9 mouse cellular contexts compared by ENCODE assay signal in the genomic region with DNA sequence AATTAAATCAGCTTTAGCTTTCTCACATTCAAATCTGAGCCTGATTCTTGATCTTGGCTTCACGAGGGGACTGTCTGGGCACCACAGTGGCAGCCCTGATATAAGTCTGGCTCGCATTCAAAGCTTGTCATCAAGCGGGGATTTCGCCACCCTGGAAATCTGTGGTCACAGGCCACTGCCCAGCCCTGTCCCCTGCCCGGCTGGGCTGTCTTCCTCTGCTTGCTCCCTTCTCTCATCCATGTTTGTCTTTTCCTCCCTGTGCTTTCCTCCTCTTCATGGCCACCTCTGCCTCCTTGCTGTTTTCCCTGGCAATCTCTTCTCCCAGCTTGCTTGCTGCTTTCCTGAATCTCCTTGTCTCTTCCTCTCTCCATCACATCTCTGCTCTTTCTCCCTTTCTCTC. TPM values are rescaled to one million over a fixed set of nuclear protein-coding genes. Genes with fewer than 3 reads are reported as not detected.
A peak's percentile ranks its signal among the peaks of the same experiment; 100 is the strongest.
DNase-seq lines count a peak whose midpoint lies in the region; ATAC-seq lines count a peak whose summit lies in the region.
"Had no signal": no experiment of that assay in that cellular context is flagged by ENCODE, and none has a peak within 500 bp of the region (broad histone marks: within the 10 kb centered on the region; RNA-seq: fewer than 3 reads in every experiment).

No protein-coding gene starts in this region.

- peaks cover 9% of the 10 kb centered on the region for H3K4me1 ChIP-seq in limb, embryonic 12.5 days (replicated peaks)
- H3K4me1 ChIP-seq in limb, embryonic 10.5 days = peaks cover 16% of the 10 kb centered on the region
- peaks cover 14% of the 10 kb centered on the region for H3K4me1 ChIP-seq in forebrain, embryonic 15.5 days
- peaks cover 12% of the 10 kb centered on the region for H3K4me1 ChIP-seq in midbrain, embryonic 14.5 days (ENCODE audit: control insufficient read depth, insufficient read depth, low read length)

- H3K4me2 ChIP-seq in limb, embryonic 12.5 days = peak overlapping the region; percentile 56
- H3K4me2 ChIP-seq in forebrain, embryonic 15.5 days (replicated peaks) = peak overlapping the region; percentile 61
- peak overlapping the region; percentile 49 for H3K4me2 ChIP-seq in midbrain, embryonic 14.5 days (ENCODE audit: low read length)

- ATAC-seq in limb, embryonic 12.5 days (ENCODE audit: insufficient number of reproducible peaks, insufficient read depth, low FRiP score, low TSS enrichment, low read depth) = no peak
- no peak; the same call in 1 of the 2 replicates for ATAC-seq in forebrain, embryonic 15.5 days (replicated peaks)
- no peak for ATAC-seq in midbrain, embryonic 14.5 days (ENCODE audit: low FRiP score, low TSS enrichment)

- WGBS in limb, embryonic 12.5 days = 64% methylated on average over 5 of the region's 5 CpGs
- WGBS in limb, embryonic 10.5 days = 68% methylated on average over 5 of the region's 5 CpGs
- 54% methylated on average over 5 of the region's 5 CpGs for WGBS in forebrain, embryonic 15.5 days
- 34% methylated on average over 5 of the region's 5 CpGs for WGBS in midbrain, embryonic 14.5 days

- H3K27ac ChIP-seq in limb, embryonic 12.5 days = no peak overlapping the region
- no peak overlapping the region for H3K27ac ChIP-seq in limb, embryonic 10.5 days
- 0 out of 2 replicates have a peak overlapping the region, but pooled peaks have one; percentile 15 for H3K27ac ChIP-seq in forebrain, embryonic 15.5 days (replicated peaks)
- H3K27ac ChIP-seq in midbrain, embryonic 14.5 days (replicated peaks; ENCODE audit: low read depth, low read length) = peak overlapping the region; percentile 63
- H3K27ac ChIP-seq: limb, embryonic 15.5 days had no signal

- peaks cover 30% of the 10 kb centered on the region for H3K27me3 ChIP-seq in limb, embryonic 12.5 days
- peaks cover 9% of the 10 kb centered on the region for H3K27me3 ChIP-seq in limb, embryonic 10.5 days (ENCODE audit: low read depth, poor library complexity, severe bottlenecking)
- 0 out of 2 replicates have a peak, but pooled peaks cover 3% of the 10 kb centered on the region for H3K27me3 ChIP-seq in forebrain, embryonic 15.5 days
- no peaks in the 10 kb centered on the region for H3K27me3 ChIP-seq in midbrain, embryonic 14.5 days (ENCODE audit: control insufficient read depth, insufficient read depth, low read length)

- DNase-seq in cerebellum, postnatal 10 days = peak; percentile 50 to 52
- DNase-seq in cerebellum, adult 9-11 months = no peak
- no peak for DNase-seq in limb, embryonic 10.5 days (ENCODE audit: low spot score)
- peak; percentile 30 for DNase-seq in midbrain, embryonic 14.5 days
- DNase-seq in c-Kit-positive CD71-positive TER-119-positive erythroid progenitor cells, embryonic 14.5 days (ENCODE audit: low spot score) = no peak
- DNase-seq in urinary bladder, postnatal 4 days (ENCODE audit: low spot score in 2 of 2) = no peak

- H3K9me3 ChIP-seq in limb, embryonic 12.5 days = no peaks in the 10 kb centered on the region
- no peaks in the 10 kb centered on the region for H3K9me3 ChIP-seq in limb, embryonic 10.5 days (replicated peaks)
- H3K9me3 ChIP-seq in forebrain, embryonic 15.5 days = no peaks in the 10 kb centered on the region
- no peaks in the 10 kb centered on the region for H3K9me3 ChIP-seq in midbrain, embryonic 14.5 days (ENCODE audit: control insufficient read depth, low read length)
- H3K9me3 ChIP-seq: limb, embryonic 15.5 days had no signal

- H3K36me3 ChIP-seq in limb, embryonic 12.5 days = no peaks in the 10 kb centered on the region
- H3K36me3 ChIP-seq in limb, embryonic 10.5 days = no peaks in the 10 kb centered on the region
- no peaks in the 10 kb centered on the region for H3K36me3 ChIP-seq in forebrain, embryonic 15.5 days
- H3K36me3 ChIP-seq in midbrain, embryonic 14.5 days (ENCODE audit: control insufficient read depth, insufficient read depth, low read length) = no peaks in the 10 kb centered on the region
- H3K36me3 ChIP-seq: limb, embryonic 15.5 days had no signal

- H3K4me3 ChIP-seq in limb, embryonic 12.5 days (replicated peaks) = no peak overlapping the region
- no peak overlapping the region for H3K4me3 ChIP-seq in limb, embryonic 10.5 days
- no peak overlapping the region for H3K4me3 ChIP-seq in forebrain, embryonic 15.5 days
- no peak overlapping the region; the same call in 1 of the 2 replicates for H3K4me3 ChIP-seq in midbrain, embryonic 14.5 days (replicated peaks; ENCODE audit: low read depth, low read length)

- no peak overlapping the region for H3K9ac ChIP-seq in limb, embryonic 12.5 days (replicated peaks)
- peak overlapping the region; percentile 42 for H3K9ac ChIP-seq in forebrain, embryonic 15.5 days (replicated peaks)
- peak overlapping the region; percentile 10; the same call in 1 of the 2 replicates for H3K9ac ChIP-seq in midbrain, embryonic 14.5 days (replicated peaks; ENCODE audit: low read length)

RNA-seq across cellular contexts. Expression of a gene that starts 6.7 kb away (rescaled TPM):
- polyA plus RNA-seq in limb, embryonic 12.5 days (2016; fragmentation: Nextera tagmentation; extraction: Ambion mirVana) = 1.7 and 1.8 TPM in 2 replicates
- 0.94 and 1.1 TPM in 2 replicates for polyA plus RNA-seq in limb, embryonic 10.5 days (2016; fragmentation: Nextera tagmentation; extraction: Ambion mirVana)
- polyA plus RNA-seq in forebrain, embryonic 15.5 days (2015; fragmentation: Nextera tagmentation; extraction: Ambion mirVana) = 200 and 208 TPM in 2 replicates
- polyA plus RNA-seq in midbrain, embryonic 14.5 days (2014; fragmentation: Nextera tagmentation; extraction: Ambion mirVana) = 257 and 380 TPM in 2 replicates

RNA-seq across cellular contexts. Expression of a gene that starts 34.7 kb away (rescaled TPM):
- polyA plus RNA-seq in limb, embryonic 12.5 days (2016; fragmentation: Nextera tagmentation; extraction: Ambion mirVana) = not detected in 2 replicates
- not detected in 2 replicates for polyA plus RNA-seq in limb, embryonic 10.5 days (2016; fragmentation: Nextera tagmentation; extraction: Ambion mirVana)
- polyA plus RNA-seq in forebrain, embryonic 15.5 days (2015; fragmentation: Nextera tagmentation; extraction: Ambion mirVana) = not detected in 2 replicates
- not detected in 2 replicates for polyA plus RNA-seq in midbrain, embryonic 14.5 days (2014; fragmentation: Nextera tagmentation; extraction: Ambion mirVana)
- polyA plus RNA-seq: limb, embryonic 15.5 days had no signal

Comparison
In these comparisons a context has a peak if more than half of its experiments do, and no peak if none do; other contexts are left out.
1. DNase-seq: peak in cerebellum, postnatal 10 days (2 of 2) and midbrain, embryonic 14.5 days (single experiment); none in cerebellum, adult 9-11 months (single experiment), limb, embryonic 10.5 days (single experiment), c-Kit-positive CD71-positive TER-119-positive erythroid progenitor cells, embryonic 14.5 days (single experiment) and urinary bladder, postnatal 4 days (0 of 2).
2. H3K27ac ChIP-seq: peak in forebrain, embryonic 15.5 days (single experiment) and midbrain, embryonic 14.5 days (single experiment); none in limb, embryonic 12.5 days (single experiment) and limb, embryonic 10.5 days (single experiment).
3. RNA of a gene that starts 6.7 kb away (polyA plus RNA-seq): 257 to 380 TPM in midbrain, embryonic 14.5 days and 200 to 208 TPM in forebrain, embryonic 15.5 days; 1.7 to 1.8 TPM in limb, embryonic 12.5 days and 0.94 to 1.1 TPM in limb, embryonic 10.5 days; every median in the first group is over 10 times any median in the second.
4. Peak in every context shown above with its lines, with median percentiles within 50 percentile points of each other: H3K4me2 ChIP-seq.